Mouse (Mus musculus) layer of hippocampus, postnatal 10 days (tissue): ENCODE measurements around the gene Bank1. TPM values are rescaled to one million over a fixed set of nuclear protein-coding genes. Genes with fewer than 3 reads are reported as not detected.

Source experiments
- DNase-seq, 2 experiments: peaks; one replicate each; pipeline ENCODE4 v3.0.0; 2021; ENCODE audit warnings: low spot score in 2 of 2
- total RNA-seq, 2 experiments: library from RNA; stranded (reverse); gene quantifications; 2 replicates each; pipeline ENCODE4 v1.2.3; 2021

The Bank1 gene
- total RNA-seq, 2 experiments from 2014 or later, result 1.0 to 1.3 TPM

GRCm38 (mm10) chr3:136254713-136255112 lies 71.2 kb downstream of the Bank1 start:
- DNase-seq, result no peak

DNA sequence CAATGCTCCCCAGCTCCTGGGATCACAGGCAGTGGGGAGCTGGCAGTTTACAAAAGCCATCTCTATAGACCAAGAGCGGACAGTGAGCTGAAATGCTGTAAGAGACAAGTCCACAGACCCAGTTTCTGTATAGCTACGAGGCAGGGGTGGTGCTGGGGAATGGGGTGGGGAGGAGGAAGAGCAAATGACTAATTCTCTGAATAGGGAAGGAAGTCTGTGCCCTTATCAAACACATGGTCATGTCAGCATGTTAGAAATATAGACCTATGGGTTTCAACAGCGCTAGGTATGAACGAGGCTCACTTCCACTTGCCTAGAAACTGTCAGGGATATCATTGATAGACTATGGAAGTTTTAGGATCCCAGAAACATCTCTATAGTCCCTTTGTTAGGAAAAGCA lies 73.0 kb downstream of the Bank1 start:
- no peak for DNase-seq

DNA sequence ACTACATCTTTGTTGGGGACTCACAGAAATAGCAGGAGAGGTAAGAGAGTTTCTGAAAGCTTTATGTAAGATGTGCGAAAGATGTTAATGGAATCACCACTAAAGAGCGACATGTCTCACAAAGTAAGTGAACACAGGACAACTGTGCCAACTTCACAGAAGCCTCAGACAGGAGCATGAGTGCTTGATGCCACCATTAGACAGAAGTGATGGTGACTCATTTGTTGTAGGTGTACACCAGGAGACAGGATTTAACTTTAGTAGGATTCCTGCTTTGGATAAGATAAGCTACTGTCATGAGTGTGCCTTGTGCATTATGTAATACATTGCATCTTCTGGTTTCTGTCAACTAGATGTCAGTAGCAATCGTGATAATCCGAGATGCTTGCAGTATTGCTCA lies 74.3 kb downstream of the Bank1 start:
- DNase-seq, result no peak

DNA sequence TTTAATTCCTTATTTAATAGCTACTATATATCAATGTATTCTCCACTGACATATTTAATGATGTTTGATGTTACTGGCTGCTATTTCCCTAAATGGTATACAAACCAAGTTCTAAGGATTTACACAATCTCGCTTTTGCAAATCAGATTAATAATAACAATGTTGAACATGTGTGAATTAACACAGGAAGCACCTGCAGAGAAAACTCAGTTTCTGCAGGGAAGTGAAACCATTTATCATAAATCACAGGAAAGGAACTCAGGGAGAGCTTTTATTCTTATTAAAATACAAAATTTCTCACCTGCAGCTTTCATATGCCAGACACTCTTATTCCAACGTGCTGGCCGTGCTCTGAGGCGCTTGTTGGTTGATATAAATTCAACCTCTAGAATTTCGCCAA lies 78.5 kb downstream of the Bank1 start:
- no peak for DNase-seq

GRCm38 (mm10) chr3:136244931-136245330 lies 80.9 kb downstream of the Bank1 start:
- no peak for DNase-seq

- DNase-seq, result no peak
Measured at GRCm38 (mm10) chr3:136238790-136239189, 87.1 kb downstream of the Bank1 start.

- DNase-seq, result no peak
Measured at GRCm38 (mm10) chr3:136233507-136233906, 92.4 kb downstream of the Bank1 start.

DNA sequence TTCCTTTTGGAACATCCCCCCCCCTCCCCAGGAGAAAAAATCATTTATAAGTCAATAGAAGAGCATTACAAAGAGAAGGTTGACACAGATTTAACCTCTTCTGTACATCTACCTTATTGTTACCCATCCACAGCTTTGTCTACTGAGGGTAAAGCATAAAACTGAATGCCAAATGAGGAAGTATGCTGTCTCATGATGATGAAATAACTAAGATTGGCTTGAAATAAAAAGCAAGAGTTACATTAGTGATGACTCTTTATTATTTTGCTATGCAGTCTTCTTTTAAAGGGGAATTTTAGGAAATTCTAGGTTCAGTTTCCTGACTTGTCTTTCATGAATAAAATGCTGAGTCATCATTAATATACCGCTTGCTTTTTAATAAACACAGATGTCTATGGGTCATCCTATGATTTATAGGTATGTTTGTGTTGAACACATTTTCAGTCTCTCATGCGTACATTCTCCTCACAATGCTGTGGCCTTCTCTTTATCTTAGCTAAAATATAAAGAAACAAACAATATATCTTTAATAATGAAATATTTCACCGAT lies 95.2 kb downstream of the Bank1 start:
- DNase-seq, result no peak

DNA sequence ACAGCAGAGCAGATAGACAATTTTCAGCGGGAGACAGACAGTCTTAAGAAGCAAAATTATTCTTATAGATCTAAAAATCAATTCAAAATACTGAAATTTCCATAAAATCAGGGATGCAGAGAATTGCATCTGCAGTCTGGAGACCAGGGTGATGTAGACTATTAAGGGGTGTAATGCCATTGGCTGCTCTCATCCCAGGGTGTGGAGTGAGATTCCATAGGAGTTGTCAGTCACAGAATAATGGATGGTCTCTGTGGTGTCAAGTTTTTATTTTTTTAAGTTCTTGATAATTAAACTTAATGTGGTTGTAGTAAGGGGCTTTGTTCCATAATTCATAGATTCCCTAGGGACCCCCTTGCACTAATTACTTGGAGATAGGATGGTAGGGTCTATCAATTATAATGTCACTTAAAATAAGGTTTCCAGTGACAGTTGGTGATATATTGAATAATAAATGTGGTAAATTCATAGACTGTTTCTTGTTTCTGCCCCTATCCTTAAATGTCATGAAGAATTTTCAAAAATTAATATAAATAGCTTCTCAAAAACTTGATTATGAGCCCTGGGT lies 136.1 kb downstream of the Bank1 start:
- no peak for DNase-seq

DNA sequence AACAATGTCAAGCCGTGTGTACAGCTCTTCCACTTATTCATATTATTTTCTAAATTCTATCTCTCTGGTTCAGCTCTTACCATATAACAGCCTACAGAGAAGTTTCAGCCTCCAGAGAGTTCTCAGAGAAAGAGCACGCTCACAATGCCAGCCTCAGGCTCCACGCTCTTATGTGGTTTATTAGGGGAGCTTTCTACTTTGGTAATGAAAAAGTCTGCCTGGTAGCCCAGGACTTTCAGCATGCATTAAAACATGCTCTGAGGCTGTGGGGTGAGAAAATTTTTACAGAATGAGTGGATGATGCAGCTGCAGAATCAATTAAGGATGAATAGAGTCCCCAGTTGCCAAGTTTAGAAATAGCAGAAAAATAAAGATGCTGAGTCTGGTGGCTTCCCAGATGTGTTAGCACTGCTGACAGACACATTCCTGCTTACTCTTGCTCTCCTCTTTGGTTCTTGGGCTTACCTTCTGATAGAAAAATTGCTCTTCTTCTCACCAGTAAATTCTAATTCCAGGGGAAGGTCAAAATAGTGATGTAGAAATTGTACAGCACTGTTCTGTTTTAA lies 139.2 kb downstream of the Bank1 start:
- no peak for DNase-seq

DNA sequence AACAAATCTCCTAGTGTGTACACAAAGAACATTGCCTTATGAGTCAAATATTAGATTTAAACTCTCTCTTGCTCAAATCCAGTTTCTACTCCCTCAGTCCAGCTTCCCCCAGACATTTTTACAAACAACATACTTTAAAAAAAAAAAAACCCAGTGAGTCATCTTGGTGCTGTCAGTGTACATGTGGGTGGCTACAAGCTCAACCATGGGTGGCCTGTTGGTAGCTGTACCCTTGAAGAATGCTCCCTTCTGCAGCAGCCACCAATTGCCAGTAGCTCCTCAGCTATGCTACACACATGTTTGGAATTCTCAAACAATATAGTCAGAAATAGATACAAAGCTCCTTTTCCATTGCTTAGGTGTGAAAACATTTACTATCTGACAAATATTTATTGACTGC lies 154.2 kb downstream of the Bank1 start:
- no peak for DNase-seq

GRCm38 (mm10) chr3:136168071-136168470 lies 157.8 kb downstream of the Bank1 start:
- DNase-seq, result no peak

GRCm38 (mm10) chr3:136166671-136167070 lies 159.2 kb downstream of the Bank1 start:
- no peak for DNase-seq

DNA sequence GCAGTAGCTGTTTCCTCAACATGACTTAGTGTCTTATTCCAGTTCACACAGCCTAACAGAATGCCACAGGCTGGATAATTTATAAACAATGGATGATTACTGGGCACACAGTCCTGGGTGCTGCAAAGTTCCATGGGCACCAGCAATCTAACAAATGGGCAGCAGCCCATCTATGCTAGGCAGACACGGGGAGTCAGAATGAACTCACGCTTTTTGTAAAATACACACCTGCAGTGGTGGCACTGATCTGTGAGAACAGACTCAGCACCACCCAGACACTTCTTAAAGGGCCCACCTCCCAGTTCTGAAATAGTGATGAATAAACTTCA lies 159.9 kb downstream of the Bank1 start:
- no peak for DNase-seq

GRCm38 (mm10) chr3:136165167-136166032 lies 160.5 kb downstream of the Bank1 start:
- peak; percentile 36 to 40 for DNase-seq

DNA sequence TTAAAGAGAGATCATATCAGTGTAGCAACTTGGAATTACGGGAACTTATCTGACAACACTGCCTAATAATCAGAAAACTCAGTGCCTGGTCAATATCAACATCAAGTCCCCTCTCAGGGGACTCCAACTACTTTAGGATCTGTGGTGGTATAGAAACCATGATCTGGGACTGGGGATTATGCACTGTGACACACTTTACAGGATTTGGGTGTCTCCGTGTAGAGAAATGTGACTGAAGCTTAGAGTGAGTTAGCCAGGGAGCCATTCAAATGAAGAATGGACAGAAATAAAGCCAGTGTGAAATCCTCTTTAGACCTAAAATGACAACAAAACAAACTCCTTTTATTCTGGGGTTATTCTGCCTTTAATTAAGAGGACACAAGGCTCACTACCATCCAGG lies 167.8 kb downstream of the Bank1 start:
- DNase-seq, result no peak

GRCm38 (mm10) chr3:136155555-136155954 lies 170.3 kb downstream of the Bank1 start:
- DNase-seq, result no peak

GRCm38 (mm10) chr3:136150886-136151285 lies 175.0 kb downstream of the Bank1 start:
- no peak for DNase-seq

DNA sequence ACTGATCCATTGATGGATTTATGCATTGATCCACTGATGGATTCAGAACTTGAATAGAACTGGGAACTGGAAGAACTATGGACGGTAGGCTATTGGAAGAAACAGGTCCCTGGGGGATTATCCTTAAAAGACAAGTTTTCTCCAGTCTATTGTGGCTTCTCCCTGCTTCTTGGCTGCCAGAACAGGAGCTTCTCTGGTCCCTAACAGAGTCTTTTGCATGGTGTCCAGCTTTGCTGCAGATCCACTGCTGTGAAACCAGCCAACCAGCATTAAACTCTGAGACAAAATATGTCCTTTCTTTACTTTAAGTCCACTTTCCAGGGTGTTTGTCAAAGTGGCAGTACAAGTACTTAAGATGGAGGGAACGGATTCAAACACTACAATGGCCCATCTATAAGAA lies 178.7 kb downstream of the Bank1 start:
- no peak for DNase-seq

- DNase-seq, result no peak
Measured at GRCm38 (mm10) chr3:136132013-136132412, 193.9 kb downstream of the Bank1 start.

DNA sequence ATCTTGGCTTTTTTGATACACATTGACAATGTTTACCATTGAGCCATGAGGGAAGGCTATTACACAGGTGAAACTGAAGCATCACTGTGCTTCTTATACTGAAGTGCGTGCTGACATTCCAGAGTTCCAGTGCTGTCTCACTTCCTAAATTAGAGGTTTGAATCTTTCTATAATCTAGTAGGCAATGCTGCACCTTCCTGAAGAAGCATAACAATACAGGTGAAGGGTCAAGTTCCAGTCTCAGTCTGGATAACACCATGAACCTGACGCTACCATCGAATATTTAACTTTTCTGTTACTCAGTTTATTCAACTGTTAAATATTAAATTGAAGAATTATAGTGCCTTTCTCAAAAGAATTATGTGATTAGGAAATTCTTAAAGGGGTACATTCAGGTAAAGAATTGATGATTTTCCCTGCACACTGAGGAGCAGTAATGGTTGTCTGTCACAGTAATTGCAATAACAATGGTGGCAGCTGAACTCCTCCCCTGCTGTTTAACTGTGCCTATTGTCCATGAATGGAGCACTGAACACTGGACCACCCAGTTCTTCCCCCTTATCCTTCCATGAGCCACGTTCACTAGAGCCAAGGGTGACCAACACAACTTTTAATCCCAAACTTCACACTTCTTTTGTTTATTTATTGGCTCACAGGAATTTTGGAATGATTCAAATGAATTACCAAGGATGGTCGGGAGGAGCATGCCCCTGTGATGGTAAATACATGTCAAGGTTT lies 210.2 kb downstream of the Bank1 start:
- DNase-seq, result no peak
